31 mouse cellular contexts compared by ENCODE assay signal in genomic region chr1:40277944-40278343, GRCm38 (mm10). TPM values are rescaled to one million over a fixed set of nuclear protein-coding genes. Genes with fewer than 3 reads are reported as not detected.
"Had no signal": no experiment of that assay in that cellular context is flagged by ENCODE, and none has a peak within 500 bp of the region (broad histone marks: within the 10 kb centered on the region; RNA-seq: fewer than 3 reads in every experiment).

No protein-coding gene starts in this region.

- H3K27ac ChIP-seq: left cerebral cortex, adult 2 months; limb, embryonic 10.5 days; limb, embryonic 12.5 days; limb, embryonic 13.5 days; limb, embryonic 15.5 days; liver, embryonic 13.5 days; liver, embryonic 14.5 days; liver, embryonic 15.5 days; lung, embryonic 15.5 days; macrophage; midbrain, embryonic 10.5 days; midbrain, embryonic 12.5 days; midbrain, embryonic 13.5 days; midbrain, embryonic 15.5 days had no signal

- H3K36me3 ChIP-seq: limb, embryonic 10.5 days; limb, embryonic 12.5 days; limb, embryonic 13.5 days; limb, embryonic 15.5 days; liver, embryonic 15.5 days; lung, embryonic 15.5 days; midbrain, embryonic 10.5 days; midbrain, embryonic 12.5 days; midbrain, embryonic 13.5 days; midbrain, embryonic 15.5 days had no signal

- H3K27me3 ChIP-seq: limb, embryonic 12.5 days; limb, embryonic 13.5 days; limb, embryonic 15.5 days; liver, embryonic 13.5 days; liver, embryonic 15.5 days; lung, embryonic 15.5 days; midbrain, embryonic 12.5 days; midbrain, embryonic 13.5 days; midbrain, embryonic 15.5 days had no signal

- H3K4me1 ChIP-seq: limb, embryonic 10.5 days; limb, embryonic 12.5 days; midbrain, embryonic 10.5 days; midbrain, embryonic 12.5 days; midbrain, embryonic 13.5 days; midbrain, embryonic 15.5 days had no signal

- ATAC-seq: lung, postnatal 0 days; midbrain, embryonic 13.5 days; midbrain, embryonic 15.5 days; midbrain, embryonic 16.5 days had no signal

- H3K4me3 ChIP-seq: left cerebral cortex, adult 2 months; limb, embryonic 10.5 days; limb, embryonic 12.5 days; limb, embryonic 13.5 days; limb, embryonic 15.5 days; liver, embryonic 13.5 days; liver, embryonic 15.5 days; lung, embryonic 15.5 days; megakaryocyte, embryonic 14.5 days; midbrain, embryonic 10.5 days; midbrain, embryonic 12.5 days; midbrain, embryonic 13.5 days; midbrain, embryonic 15.5 days; myocyte had no signal

- H3K9me3 ChIP-seq: limb, embryonic 10.5 days; limb, embryonic 12.5 days; limb, embryonic 13.5 days; limb, embryonic 15.5 days; liver, embryonic 13.5 days; liver, embryonic 15.5 days; lung, embryonic 15.5 days; megakaryocyte, embryonic 14.5 days; midbrain, embryonic 10.5 days; midbrain, embryonic 12.5 days; midbrain, embryonic 13.5 days; midbrain, embryonic 15.5 days had no signal

- H3K9ac ChIP-seq: limb, embryonic 12.5 days; limb, embryonic 13.5 days; limb, embryonic 15.5 days; liver, embryonic 13.5 days; liver, embryonic 14.5 days; liver, embryonic 15.5 days; lung, embryonic 14.5 days; lung, embryonic 15.5 days; midbrain, embryonic 12.5 days; midbrain, embryonic 13.5 days; midbrain, embryonic 15.5 days had no signal

- H3K4me2 ChIP-seq: limb, embryonic 12.5 days; limb, embryonic 13.5 days; limb, embryonic 15.5 days; liver, embryonic 11.5 days; liver, embryonic 13.5 days; liver, embryonic 15.5 days; lung, embryonic 14.5 days; lung, embryonic 15.5 days; midbrain, embryonic 11.5 days; midbrain, embryonic 12.5 days; midbrain, embryonic 13.5 days; midbrain, embryonic 15.5 days had no signal

- DNase-seq: left cerebral cortex, postnatal 4 days; liver; liver, embryonic 13.5 days; lung, adult 18-20 months; lung, adult 2 months; lung, embryonic 14.5 days; lung, postnatal 10 days; lung, postnatal 14 days; lung, postnatal 36 days; lung, postnatal 4 days; midbrain, embryonic 14.5 days had no signal

RNA-seq across cellular contexts. Expression of gene Il1rl2, which starts 46.5 kb away (rescaled TPM):
- polyA plus RNA-seq: myocyte had no signal

RNA-seq across cellular contexts. Expression of gene Il1r1, which starts 53.1 kb away (rescaled TPM):
- total RNA-seq: monocyte, adult 5-6 weeks had no signal
